Mouse (Mus musculus) lung, postnatal 0 days (tissue): ENCODE data around the gene Spata2.

ENCODE experiments used
- CTCF ChIP-seq: IDR thresholded peaks from 2 replicates; pipeline ENCODE4 v1.5.1; 2016; ENCODE audit warnings: antibody characterized with exemption, mild to moderate bottlenecking
- EP300 ChIP-seq: IDR thresholded peaks from 2 replicates; pipeline ENCODE4 v1.6.1; 2016; ENCODE audit warnings: antibody characterized with exemption, mild to moderate bottlenecking, control low read depth

DNA sequence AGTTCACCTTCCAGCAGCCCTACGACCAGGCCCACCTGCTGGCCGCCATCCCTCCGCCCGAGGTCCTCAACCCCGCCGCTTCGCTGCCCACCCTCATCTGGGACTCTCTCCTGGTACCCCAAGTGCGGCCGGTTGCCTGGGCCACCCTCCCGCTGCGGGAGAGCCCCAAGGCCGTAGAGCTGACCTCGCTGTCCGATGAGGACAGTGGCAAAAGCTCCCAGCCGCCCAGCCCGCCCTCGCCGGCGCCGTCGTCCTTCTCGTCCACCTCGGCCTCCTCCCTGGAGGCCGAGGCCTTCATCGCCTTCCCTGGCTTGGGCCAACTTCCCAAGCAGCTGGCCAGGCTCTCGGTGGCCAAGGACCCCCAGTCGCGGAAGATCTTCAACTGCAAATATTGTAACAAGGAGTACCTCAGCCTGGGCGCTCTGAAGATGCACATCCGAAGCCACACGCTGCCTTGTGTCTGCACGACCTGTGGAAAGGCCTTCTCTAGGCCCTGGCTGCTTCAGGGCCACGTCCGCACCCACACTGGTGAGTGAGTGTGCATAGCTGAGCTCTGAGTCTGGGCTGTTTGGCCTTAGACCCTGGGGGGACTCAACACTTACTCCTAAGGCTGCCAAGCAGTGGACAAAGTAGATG, 46.1 kb upstream of the Spata2 start:
- TF ChIP-seq CTCF (no peak), EP300 (no peak)
